Mouse (Mus musculus) olfactory bulb, adult 2 months (tissue): ENCODE measurements around the gene Ptprt.

Experiments
- CTCF ChIP-seq: fragments of 200-500 bp; IDR thresholded peaks from 2 replicates; pipeline ENCODE4 v1.5.1; 2012; ENCODE audit warnings: low read depth, mild to moderate bottlenecking, low read length, moderate library complexity; ENCODE audit not compliant: insufficient read depth
- POLR2A ChIP-seq: fragments of 200-500 bp; IDR thresholded peaks from 2 replicates; pipeline ENCODE4 v1.6.1; 2012; ENCODE audit warnings: mild to moderate bottlenecking, low read depth, low read length, moderate library complexity; ENCODE audit not compliant: insufficient read depth

DNA sequence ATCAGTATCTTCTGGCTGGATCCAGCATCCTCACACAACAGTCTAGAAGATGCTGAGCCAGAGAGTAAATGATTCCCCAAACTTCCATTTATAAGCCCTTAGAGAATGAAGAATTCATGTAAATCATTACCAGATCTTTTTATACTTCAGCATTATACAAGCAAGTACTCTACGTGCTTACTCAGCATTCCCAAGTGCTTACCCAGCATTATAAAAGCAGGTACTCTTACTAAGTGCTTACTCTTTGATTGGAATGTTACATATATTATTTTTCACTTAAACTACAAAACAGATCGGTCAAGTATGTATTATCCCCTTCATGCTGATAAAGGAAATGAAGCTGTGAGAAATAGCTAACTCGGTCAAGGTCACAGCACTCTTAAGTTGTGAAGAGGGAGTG is 758.8 kb downstream of the Ptprt start:
- no peak for TF ChIP-seq CTCF
- TF ChIP-seq POLR2A, result no peak
